Mouse (Mus musculus): ENCODE measurements around the gene Cxcl13. TPM values are rescaled to one million over a fixed set of nuclear protein-coding genes. Genes with fewer than 3 reads are reported as not detected.

Cxcl13 gene
- not detected in 2 replicates for total RNA-seq (2023)

DNA sequence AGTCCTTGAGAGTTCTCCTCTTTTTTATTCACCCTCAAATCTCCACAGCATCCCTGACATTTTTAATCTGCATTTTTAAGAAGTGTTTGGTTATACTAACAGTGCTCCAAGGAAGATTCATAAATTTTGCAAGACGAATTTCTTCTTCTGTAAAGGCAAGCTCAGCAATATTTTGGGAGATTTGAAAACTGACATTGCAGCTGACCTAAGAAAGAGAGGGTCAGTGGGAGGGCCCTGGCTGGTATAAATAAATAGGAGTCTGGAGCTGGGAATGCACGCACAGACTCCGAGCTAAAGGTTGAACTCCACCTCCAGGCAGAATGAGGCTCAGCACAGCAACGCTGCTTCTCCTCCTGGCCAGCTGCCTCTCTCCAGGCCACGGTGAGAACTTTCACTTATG, at the start of gene Cxcl13:
Cxcl13 (plus strand) TSS at position 301 of the 400 bp plus-strand sequence.

Other genes starting within 250 kb of the Cxcl13 start
- gene Gm7978, start 220.8 kb upstream of the Cxcl13 start, total RNA-seq (2023): not detected in 2 replicates
- not detected in 2 replicates for gene Gm7982, start 214.9 kb upstream of the Cxcl13 start, total RNA-seq (2023)
- gene E330014E10Rik, start 181.0 kb upstream of the Cxcl13 start, total RNA-seq (2023): not detected in 2 replicates
- gene Cnot6l, start 207.2 kb downstream of the Cxcl13 start, total RNA-seq (2023): 51.0 and 70.0 TPM in 2 replicates

All from neutrophil, adult 65 days (primary cell).